Mouse (Mus musculus) ES-Bruce4 (cell line): Measurements from ENCODE around the gene Nr5a1. TPM values are rescaled to one million over a fixed set of nuclear protein-coding genes. Genes with fewer than 3 reads are reported as not detected.
A peak's percentile ranks its signal among the peaks of the same experiment; 100 is the strongest.

Source experiments
- H3K27ac ChIP-seq: 2 replicates; pipeline ENCODE4 v1.5.1; 2012; ENCODE audit warnings: low read length, inconsistent platforms; ENCODE audit not compliant: insufficient read depth
- H3K27me3 ChIP-seq: 2 replicates; pipeline ENCODE4 v1.6.1; 2012; ENCODE audit warnings: mild to moderate bottlenecking, low read length, inconsistent platforms; ENCODE audit not compliant: control insufficient read depth, poor library complexity, insufficient read depth, severe bottlenecking
- H3K36me3 ChIP-seq: 2 replicates; pipeline ENCODE4 v1.6.1; 2012; ENCODE audit warnings: inconsistent platforms, mild to moderate bottlenecking, low read length, moderate library complexity; ENCODE audit not compliant: control insufficient read depth, poor library complexity, insufficient read depth, severe bottlenecking
- H3K4me1 ChIP-seq: one replicate; pipeline ENCODE4 v1.8.1; 2011; ENCODE audit warnings: low read length; ENCODE audit not compliant: control insufficient read depth, insufficient read depth
- H3K4me3 ChIP-seq: 2 replicates; pipeline ENCODE4 v1.5.1; 2011; ENCODE audit warnings: low read depth, mild to moderate bottlenecking, low read length
- H3K9ac ChIP-seq: 2 replicates; pipeline ENCODE4 v1.6.1; 2012; ENCODE audit warnings: low read depth, mild to moderate bottlenecking, inconsistent platforms; ENCODE audit not compliant: poor library complexity, severe bottlenecking
- H3K9me3 ChIP-seq: replicated peaks from 2 replicates; pipeline ENCODE4 v1.6.1; 2012; ENCODE audit warnings: mild to moderate bottlenecking, low read length, inconsistent platforms; ENCODE audit not compliant: control insufficient read depth, poor library complexity, insufficient read depth, severe bottlenecking
- CTCF ChIP-seq: IDR thresholded peaks from one replicate; pipeline ENCODE4 v1.8.1; 2011; ENCODE audit warnings: low read depth, low read length
- EP300 ChIP-seq: IDR thresholded peaks from 2 replicates; pipeline ENCODE4 v1.6.1; 2011; ENCODE audit warnings: low read depth, low read length; ENCODE audit not compliant: insufficient read depth
- POLR2A ChIP-seq: IDR thresholded peaks from one replicate; pipeline ENCODE4 v1.8.1; 2011; ENCODE audit warnings: low read length; ENCODE audit not compliant: insufficient read depth
- polyA plus RNA-seq: library from polyadenylated mRNA; stranded (reverse); fragments of >200 nt; gene quantifications from 2 replicates; pipeline ENCODE4 v1.2.4, GENCODE M21; 2011; ENCODE audit warnings: low read depth; ENCODE audit not compliant: missing spikeins, insufficient read depth, insufficient read length

The Nr5a1 gene
- polyA plus RNA-seq, 1 experiment, result not detected

DNA sequence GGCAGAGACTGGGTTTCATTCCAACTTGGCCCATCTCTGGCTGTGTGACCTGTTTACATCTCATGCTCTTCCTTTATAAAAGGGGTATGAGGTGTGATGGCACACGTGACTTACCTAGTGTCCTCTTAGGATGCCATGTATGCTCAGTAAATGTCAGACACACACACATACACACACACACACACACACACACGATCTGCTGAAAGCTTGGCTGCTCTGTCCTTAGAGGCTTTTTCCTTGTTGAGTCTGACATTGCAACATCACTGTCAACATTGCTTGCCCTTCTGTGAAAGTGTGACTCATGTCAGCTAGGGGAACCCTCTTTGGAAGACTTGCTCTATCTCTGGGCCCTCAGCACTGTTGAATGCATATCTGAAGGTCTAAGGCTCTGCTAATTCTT, 3.1 kb upstream of the Nr5a1 start:
- Histone ChIP-seq H3K9ac (no peak overlapping the region), H3K4me3 (no peak overlapping the region), H3K9me3 (no peaks in the 10 kb centered on the region), H3K36me3 (no peaks in the 10 kb centered on the region), H3K27me3 (peaks cover under 1% of the 10 kb centered on the region; the same call in 1 of the 2 replicates), H3K27ac (no peak overlapping the region), H3K4me1 (peaks cover 2% of the 10 kb centered on the region)
- TF ChIP-seq POLR2A, result no peak
- no peak for TF ChIP-seq EP300
- TF ChIP-seq CTCF, result no peak

DNA sequence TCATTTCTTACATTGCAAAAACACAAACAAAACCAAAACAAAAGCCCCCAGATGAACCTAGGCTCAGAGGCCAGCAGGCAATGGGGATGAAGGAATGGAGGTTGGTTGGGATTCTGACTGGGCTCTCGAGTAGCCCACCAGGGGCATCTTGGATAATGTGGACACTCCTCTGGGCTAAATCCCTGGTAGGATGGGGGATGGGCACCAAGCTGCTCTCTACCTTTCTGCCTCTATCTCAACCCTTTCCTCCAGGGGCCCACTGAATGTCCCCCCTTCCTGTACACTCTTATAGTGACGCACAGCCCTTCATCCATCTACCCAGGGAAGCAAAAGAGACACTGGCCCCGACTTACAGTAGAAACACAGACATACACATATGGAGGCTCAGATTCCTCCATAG, 746 bp downstream of the Nr5a1 start:
- H3K9me3 ChIP-seq, result no peaks in the 10 kb centered on the region
- H3K27me3 ChIP-seq, result peaks cover 21% of the 10 kb centered on the region
- H3K27ac ChIP-seq, result no peak overlapping the region
- no peak overlapping the region for H3K4me3 ChIP-seq
- H3K9ac ChIP-seq, result no peak overlapping the region
- TF ChIP-seq EP300 (no peak), CTCF (no peak), POLR2A (no peak)
- H3K4me1 ChIP-seq, result no peaks in the 10 kb centered on the region
- no peaks in the 10 kb centered on the region for H3K36me3 ChIP-seq

DNA sequence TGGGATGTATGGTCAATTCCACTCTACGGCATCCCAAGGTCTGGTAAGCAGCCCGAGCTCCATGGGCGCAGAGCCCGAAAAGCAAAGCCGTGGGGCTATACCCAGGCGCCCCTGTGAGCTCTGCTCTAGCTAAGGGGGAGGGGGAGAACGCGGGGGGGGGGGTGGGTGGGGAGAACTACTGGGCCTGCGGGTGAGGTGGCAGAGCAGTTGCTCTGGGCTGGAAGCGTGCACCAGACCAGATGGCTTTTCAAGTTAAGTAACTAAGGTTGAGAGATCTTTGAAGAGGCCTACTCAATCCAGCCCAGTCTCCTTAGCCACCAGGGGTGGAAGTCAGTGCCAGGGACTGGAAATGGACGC, 1.6 kb downstream of the Nr5a1 start:
- no peaks in the 10 kb centered on the region for H3K9me3 ChIP-seq
- H3K4me3 ChIP-seq, result no peak overlapping the region
- peaks cover 21% of the 10 kb centered on the region for H3K27me3 ChIP-seq
- H3K27ac ChIP-seq, result no peak overlapping the region
- no peak overlapping the region for H3K9ac ChIP-seq
- H3K4me1 ChIP-seq, result no peaks in the 10 kb centered on the region
- TF ChIP-seq EP300 (no peak), CTCF (no peak), POLR2A (no peak)
- H3K36me3 ChIP-seq, result no peaks in the 10 kb centered on the region

DNA sequence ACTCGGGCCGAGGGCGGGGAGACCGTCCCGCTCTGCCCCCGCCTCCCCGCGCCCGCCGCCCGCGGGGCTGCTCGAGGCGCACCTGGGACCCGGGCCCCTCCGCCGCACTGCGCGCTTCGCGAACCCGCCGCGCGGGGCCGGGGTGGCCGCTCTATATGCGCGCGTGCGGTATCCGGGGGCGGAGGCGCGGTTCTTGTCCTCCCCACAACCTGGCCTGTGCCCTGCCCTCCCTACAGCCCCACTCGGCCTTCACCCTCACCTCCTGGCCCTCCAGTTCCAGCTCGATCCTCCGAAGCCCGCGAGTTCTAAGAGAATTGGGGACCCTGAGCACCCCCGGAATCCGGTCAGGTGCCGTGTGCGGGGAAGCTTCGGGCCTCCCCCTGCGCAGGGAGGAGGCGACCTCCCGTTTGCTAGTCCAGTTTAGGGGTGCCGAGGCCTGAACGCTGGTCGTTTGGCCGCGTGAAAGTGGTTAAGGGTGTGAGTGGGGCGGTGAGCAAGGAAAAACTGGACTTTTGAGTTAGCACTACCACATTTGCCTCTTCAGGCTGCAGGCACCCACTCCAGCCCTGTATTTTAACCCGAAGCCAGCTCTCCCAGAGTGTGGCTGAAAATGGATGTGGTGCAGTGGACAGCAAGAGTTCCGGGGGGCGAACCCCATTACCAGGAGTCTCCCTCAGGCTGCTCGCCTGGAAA, 2.1 kb downstream of the Nr5a1 start:
- H3K27me3 ChIP-seq, result peaks cover 21% of the 10 kb centered on the region
- peak overlapping the region; percentile 9; the same call in 1 of the 2 replicates for H3K4me3 ChIP-seq
- H3K4me1 ChIP-seq, result no peaks in the 10 kb centered on the region
- H3K36me3 ChIP-seq, result no peaks in the 10 kb centered on the region
- H3K27ac ChIP-seq, result no peak overlapping the region
- no peak for TF ChIP-seq CTCF
- TF ChIP-seq POLR2A, result no peak
- H3K9me3 ChIP-seq, result no peaks in the 10 kb centered on the region
- H3K9ac ChIP-seq, result peak overlapping the region; percentile 25; the same call in 1 of the 2 replicates

DNA sequence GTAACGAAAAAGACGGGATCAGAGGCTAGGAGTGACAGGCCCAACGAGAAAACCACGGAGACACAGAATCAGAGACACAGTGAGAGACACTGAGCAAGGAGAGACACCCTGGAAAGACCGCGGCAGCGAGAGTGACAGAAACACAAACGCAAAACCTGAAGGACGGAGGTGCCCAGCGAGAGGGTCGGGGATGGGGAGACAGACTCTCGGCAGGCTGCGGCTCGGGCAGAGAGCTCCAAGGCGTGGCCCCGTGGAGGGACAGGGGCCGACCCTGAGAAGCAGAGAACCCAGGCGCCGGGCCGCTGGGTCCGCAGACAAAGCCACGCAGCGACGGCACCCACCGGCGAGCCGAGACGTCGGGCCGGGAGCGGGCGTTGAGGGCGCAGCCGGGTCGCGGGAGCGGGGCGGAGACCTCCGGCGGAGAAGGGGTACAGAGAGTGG, 2.9 kb downstream of the Nr5a1 start:
- Histone ChIP-seq H3K27me3 (peaks cover 21% of the 10 kb centered on the region), H3K9ac (peak overlapping the region; percentile 25; the same call in 1 of the 2 replicates), H3K36me3 (no peaks in the 10 kb centered on the region), H3K4me1 (no peaks in the 10 kb centered on the region), H3K27ac (no peak overlapping the region), H3K4me3 (peak overlapping the region; percentile 8), H3K9me3 (no peaks in the 10 kb centered on the region)
- no peak for TF ChIP-seq POLR2A
- TF ChIP-seq CTCF, result no peak
- TF ChIP-seq EP300, result no peak
